Mouse (Mus musculus) CD8-positive naive resting alpha-beta T cell, adult 2 months (primary cell): ENCODE results near the gene Lpgat1.

ENCODE experiments used
- DNase-seq, 2 experiments: peaks; one replicate each; pipeline ENCODE4 v3.0.0; 2022; ENCODE audit warnings: low read depth in 2 of 2, low spot score in 2 of 2

Gene Lpgat1

GRCm38 (mm10) chr1:191717601-191718498, at the start of gene Lpgat1:
Gene Lpgat1, plus strand, starts transcription at chr1:191717834.
- DNase-seq, result peak; percentile 33 to 37

- DNase-seq, result no peak
Observed at GRCm38 (mm10) chr1:191668030-191668429, 49.6 kb upstream of the Lpgat1 start.

- DNase-seq, result no peak
Observed at GRCm38 (mm10) chr1:191674071-191674470, 43.6 kb upstream of the Lpgat1 start.

- DNase-seq, result no peak
Observed at GRCm38 (mm10) chr1:191681633-191682032, 36.0 kb upstream of the Lpgat1 start.

GRCm38 (mm10) chr1:191687531-191687930, 30.1 kb upstream of the Lpgat1 start:
- no peak for DNase-seq

- DNase-seq, result no peak
Observed at GRCm38 (mm10) chr1:191693231-191693630, 24.4 kb upstream of the Lpgat1 start.

- no peak for DNase-seq
Observed at GRCm38 (mm10) chr1:191698253-191698795, 19.3 kb upstream of the Lpgat1 start.

- no peak for DNase-seq
Observed at GRCm38 (mm10) chr1:191704535-191704934, 13.1 kb upstream of the Lpgat1 start.

- DNase-seq, result no peak
Observed at GRCm38 (mm10) chr1:191706541-191707078, 11.0 kb upstream of the Lpgat1 start.

GRCm38 (mm10) chr1:191709811-191710210, 7.8 kb upstream of the Lpgat1 start:
- no peak for DNase-seq

GRCm38 (mm10) chr1:191712224-191712838, 5.3 kb upstream of the Lpgat1 start:
- no peak for DNase-seq

GRCm38 (mm10) chr1:191713813-191714212, 3.8 kb upstream of the Lpgat1 start:
- no peak for DNase-seq

- DNase-seq, result no peak
Observed at GRCm38 (mm10) chr1:191715150-191715549, 2.5 kb upstream of the Lpgat1 start.

GRCm38 (mm10) chr1:191717141-191717540, 493 bp upstream of the Lpgat1 start:
- DNase-seq, result no peak

- peak; percentile 4 to 12 for DNase-seq
Observed at GRCm38 (mm10) chr1:191718522-191719281, 1.1 kb downstream of the Lpgat1 start.

GRCm38 (mm10) chr1:191719326-191719725, 1.7 kb downstream of the Lpgat1 start:
- DNase-seq, result no peak

GRCm38 (mm10) chr1:191720419-191720818, 2.8 kb downstream of the Lpgat1 start:
- no peak for DNase-seq

- DNase-seq, result no peak
Observed at GRCm38 (mm10) chr1:191722706-191723105, 5.1 kb downstream of the Lpgat1 start.

- no peak for DNase-seq
Observed at GRCm38 (mm10) chr1:191723675-191724074, 6.0 kb downstream of the Lpgat1 start.

GRCm38 (mm10) chr1:191724385-191725061, 6.9 kb downstream of the Lpgat1 start:
- no peak for DNase-seq
